Mouse (Mus musculus) left cerebral cortex, adult 11 months (tissue): ENCODE data around the gene Fyn.

Experiments
- DNase-seq: peaks from one replicate; pipeline ENCODE4 v3.0.0; 2022; ENCODE audit warnings: low spot score

Gene Fyn

GRCm38 (mm10) chr10:39506831-39507230 is 138.2 kb downstream of the Fyn start:
- DNase-seq: no peak

DNA sequence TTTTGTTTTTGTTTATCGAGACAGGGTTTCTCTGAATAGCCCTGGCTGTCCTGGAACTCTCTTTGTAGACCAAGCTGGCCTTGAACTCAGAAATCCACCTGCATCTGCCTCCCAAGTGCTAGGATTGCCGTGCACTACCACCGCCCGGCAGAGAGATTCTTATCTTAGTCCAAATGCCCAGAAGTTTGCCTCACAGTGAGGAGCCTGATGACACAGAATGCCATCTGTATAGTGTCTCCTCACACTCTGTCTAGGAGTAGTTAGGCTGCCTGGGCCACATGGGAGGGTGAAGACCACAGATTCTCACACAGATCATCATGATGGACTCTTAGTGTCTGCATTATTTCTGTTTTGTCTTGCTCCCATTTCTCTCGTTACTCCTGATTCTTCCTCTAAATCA is 140.1 kb downstream of the Fyn start:
- no peak for DNase-seq

DNA sequence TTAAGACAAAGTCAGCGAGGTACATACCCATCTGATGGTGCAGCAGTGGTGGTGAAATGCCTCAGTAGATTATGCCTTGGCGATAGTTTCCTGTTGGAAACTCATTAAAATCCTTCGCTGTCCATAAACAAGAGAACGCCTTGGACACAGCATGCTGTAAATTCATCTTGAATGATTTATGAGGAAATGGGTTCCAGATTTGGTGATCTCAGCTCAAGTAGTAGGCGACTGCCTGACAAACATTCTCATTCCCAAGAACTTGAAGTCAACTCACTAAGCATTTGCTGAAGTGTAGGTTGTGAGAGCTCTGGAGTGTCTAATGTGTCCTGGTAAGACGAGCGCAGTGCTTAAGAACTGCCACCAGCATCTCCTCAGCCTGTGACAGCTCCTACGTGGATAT is 141.3 kb downstream of the Fyn start:
- DNase-seq: no peak

DNA sequence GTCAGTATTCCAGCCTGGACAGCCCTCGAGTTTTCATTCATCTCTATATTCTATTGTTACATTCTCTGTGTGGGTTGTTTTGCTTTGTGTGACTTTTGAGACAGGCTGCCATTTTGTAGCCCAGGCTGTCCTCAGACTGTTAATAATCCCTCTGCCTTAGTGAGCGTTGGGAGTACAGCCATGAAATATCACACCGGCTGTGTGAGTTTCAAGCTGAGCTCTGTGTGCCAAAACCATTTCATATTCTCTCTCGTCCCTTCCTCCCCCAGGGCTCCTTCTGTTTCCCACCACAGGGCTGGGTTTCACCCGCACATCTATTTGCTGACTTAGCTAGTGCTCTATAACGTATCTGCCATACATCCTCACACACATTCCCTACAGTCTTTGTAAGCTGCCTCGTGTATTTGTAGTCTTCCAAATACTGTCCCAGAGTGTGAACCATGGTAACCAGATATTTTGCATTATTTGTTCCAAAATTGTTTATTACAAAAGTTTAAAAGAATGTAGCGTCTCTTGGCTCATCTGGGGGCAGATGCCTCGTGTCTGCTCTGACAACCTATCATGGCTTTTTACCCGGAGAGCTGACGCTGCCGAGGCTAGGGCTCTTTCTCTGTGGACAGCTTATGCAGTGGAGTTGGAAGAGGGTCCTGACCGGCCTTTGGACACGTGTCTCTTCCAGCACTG is 144.1 kb downstream of the Fyn start:
- DNase-seq: no peak

- no peak for DNase-seq
Measured at GRCm38 (mm10) chr10:39514916-39515315, 146.3 kb downstream of the Fyn start.

DNA sequence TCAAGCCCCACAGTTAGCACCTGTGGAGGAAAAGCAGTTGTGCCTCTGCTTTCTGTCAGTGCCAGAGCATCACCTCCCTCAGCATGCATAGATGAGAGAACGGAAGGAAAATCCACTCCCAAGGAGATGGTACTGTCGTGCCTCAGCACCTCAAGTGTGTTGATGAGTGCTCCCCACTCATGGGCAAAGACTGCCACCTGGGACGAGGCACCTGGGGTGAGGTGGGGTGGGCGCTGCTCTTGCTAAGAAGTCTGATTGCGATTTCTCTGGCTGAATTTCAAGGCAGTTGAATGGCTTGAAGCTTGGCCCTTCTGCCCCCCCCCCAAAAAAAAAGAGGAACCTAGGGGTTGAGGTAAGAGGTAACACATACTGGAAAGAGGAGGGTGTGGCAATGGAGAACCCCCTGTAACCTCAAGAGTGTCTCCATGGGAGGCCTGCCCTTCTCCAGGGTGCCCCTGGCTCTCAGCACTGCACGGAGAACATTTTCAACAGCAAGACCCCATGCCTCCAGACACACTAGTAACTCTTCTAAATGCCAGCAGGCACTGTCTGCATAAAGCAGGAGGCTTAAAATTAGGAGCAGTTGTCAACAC is 148.0 kb downstream of the Fyn start:
- no peak for DNase-seq

- no peak for DNase-seq
Measured at GRCm38 (mm10) chr10:39517375-39517774, 148.7 kb downstream of the Fyn start.

DNA sequence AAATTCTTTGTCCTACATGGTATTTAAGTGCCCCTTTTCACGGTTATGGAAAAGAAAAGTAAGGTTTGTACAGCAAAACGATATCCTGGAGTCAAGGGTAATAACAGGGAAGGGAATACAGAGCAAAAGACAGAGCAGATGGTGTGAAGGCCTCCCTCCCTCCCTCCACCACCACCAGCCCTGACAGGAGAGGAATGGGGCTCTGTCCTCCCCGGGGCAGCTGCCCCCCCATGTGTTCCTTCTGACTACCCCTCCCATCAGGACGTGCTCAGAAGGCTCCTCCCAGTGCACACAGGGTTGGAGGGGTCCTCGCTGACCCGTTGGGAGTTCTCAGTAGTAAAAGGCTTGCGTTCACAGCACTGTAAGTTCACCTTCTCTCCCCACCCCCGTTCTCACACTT is 149.6 kb downstream of the Fyn start:
- no peak for DNase-seq

- no peak for DNase-seq
Measured at GRCm38 (mm10) chr10:39518859-39519258, 150.2 kb downstream of the Fyn start.

DNA sequence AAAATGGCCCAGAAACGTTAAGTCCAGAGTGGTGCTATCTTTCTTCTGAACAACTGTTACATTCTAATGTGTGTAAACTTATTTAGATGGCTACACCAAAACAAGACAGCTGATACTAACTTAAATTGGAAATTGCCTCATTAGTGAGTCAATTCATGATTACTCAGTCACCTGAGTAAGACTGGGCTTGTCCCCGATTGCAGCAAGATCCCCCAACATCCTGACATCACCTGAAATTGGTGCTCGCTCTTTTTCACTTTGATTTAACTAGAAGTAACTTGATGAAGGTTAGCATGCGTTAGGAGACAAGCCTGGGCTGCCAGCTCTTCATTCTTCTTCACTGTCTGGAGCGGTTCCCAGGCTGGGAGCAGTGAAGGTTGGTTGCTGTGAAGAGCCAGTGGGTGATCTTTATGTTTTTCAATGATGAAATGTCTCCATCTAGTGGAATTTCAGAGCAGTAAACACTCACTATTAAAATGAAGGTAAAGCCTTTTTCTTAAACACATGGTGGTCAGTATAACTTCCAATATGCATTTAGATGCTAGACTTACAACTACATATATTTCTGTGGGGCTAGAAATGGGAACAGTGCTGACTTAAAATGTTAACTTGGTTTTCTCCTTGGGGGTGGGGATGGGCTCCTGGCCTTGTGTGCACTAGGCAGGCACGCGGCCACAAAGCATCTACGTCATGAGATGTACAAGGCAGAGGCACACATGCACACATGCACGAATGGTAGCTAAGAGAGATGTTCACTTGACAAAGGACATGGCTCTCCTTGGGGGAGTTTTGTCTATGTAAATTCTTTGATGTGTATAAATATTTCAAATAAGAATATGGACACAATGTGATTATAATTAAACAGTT is 151.7 kb downstream of the Fyn start:
- peak; percentile 52 for DNase-seq

- DNase-seq: no peak
Measured at GRCm38 (mm10) chr10:39521327-39521726, 152.7 kb downstream of the Fyn start.

DNA sequence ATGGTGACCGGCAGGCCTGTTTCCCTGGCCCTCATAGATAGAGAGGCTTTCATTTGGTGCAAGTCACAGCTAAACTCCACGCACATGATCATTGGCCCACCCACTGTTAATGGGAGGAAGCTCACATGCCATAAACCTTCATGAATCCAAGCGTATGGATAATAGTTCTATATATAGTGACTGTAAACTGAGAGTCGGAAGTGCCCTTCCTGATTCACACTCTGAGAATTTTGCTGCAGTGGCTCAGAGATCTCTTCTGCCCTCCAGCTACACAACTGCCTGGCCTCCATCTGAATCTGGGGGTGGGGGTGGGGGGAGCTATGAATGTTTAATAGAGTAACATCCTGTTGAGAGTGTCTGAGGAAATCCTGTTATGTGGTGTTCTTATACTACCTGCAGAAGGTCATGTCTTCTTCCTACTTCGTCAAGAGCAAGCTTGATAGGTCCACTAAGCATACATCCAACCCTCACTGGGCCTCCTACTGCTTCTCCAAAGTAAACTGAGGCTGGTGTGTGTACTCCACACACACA is 153.3 kb downstream of the Fyn start:
- no peak for DNase-seq

DNA sequence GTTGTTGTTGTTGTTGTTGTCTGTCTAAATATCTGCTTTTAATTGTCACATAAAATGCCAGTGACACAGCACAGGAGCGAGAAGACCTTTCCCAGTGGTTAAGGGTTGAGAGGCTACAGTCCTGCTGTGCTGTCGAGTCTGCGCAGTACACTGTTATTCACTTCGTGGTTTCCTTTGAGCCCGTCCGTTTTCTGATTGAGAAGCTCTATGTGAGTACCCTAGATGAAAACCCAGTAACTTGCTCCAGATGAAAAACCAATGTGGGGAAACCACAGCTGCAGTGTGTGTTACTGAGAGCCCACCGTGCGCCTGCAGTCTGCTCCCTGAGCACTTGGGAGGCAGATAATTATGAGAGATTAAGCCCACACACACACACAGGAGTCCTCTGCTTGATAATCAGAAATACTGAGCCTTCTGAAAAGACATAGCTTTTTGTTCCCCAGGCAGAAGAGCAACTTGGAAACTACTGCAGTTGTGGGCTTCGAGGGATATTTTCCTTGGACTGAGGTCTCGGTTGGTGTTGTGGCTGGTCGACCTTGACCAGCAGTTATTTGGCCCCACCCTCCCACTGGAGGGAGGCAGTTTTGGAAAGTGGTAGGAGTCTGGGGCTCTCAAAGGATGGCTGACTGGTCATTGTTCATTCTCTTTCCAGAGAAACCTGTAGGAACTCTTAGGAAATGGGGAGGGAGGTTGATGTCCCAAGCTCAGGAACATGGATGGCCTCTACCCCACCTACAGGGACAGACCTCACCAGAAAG is 154.4 kb downstream of the Fyn start:
- DNase-seq: no peak

DNA sequence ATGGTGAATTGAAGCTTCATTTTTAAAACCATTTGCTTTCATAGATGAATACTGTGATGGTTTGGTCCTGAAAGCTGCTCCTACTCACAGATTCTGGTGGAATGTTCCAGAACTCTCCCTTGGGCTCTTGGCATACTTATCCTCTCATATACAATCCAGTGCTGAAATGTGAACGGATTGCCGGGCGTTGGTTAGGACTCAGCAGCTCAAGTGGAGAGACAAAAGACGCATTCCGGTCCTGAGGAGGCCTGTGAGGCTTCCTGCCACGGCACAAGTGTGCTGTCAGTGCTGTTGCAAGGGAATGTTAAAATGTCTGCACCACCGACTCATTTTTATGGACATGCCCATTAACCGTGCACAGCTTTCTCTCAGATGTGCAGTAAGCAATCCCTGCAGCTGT is 155.7 kb downstream of the Fyn start:
- DNase-seq: no peak

- DNase-seq: no peak
Measured at GRCm38 (mm10) chr10:39525431-39525830, 156.8 kb downstream of the Fyn start.

DNA sequence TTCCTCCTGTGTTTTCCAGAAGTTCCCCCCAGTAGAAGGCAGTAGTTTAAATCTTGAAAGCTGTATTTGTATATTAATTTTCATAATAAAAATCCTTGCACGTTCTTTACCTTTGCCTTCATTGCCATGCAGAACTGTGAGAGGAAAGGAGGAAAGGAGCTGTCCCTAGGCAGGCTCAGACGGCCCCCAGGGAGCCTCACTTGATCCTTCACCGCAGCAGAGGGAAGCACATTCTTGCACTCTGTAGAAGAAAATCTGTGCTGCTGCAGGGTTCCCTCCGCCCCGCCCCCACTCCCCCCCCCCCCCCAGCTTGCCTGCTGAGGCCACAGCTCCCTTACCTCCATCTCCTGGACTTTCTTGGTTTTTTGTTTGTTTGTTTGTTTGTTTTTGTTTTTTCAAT is 158.5 kb downstream of the Fyn start:
- DNase-seq: no peak

DNA sequence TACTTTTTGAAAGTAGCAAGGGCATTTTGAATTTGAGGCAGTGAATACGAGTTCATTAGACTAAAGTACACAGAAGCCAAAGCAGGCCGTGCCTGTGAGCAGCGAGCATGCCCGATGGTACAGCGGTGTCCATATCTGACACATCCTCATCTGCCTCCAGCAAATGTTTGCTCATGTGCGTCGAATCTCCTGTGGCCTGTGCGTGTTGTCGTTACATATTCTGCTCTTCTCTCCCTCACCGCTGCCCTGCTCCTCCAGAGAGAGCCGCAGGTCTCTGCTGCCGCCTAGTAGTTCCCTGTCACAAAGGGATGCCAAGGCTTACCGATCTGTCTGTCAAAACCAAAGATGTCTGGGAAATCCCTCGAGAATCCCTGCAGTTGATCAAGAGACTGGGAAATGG is 160.5 kb downstream of the Fyn start:
- DNase-seq: no peak

DNA sequence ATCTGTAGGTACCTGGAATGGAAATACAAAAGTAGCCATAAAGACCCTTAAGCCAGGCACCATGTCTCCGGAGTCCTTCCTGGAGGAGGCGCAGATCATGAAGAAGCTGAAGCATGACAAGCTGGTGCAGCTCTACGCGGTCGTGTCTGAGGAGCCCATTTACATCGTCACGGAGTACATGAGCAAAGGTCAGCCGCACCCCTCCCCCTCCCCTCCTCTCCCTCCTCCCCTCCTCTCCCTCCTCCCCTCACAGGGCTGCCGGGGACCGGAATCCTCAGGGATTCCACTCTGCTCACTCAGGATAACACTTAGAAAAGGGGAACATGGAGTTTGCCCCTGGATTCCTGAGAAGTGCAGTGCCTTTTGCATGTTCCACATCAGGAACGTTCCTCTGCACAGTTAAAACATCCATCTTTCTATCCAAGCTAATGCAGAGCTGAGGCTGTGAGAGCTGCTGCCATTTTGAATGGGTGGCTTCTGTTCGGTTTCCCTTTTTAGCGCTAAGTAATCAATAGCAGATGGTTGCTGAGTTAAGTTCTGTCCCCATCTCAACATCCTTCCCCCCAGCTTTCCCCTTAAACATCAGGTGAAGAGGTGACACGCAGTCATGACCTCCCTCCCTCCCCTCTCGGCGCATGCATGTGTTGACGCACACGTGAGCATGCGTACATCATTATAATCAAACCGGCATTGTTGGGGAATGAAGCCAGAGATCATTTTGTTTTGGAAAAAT is 163.5 kb downstream of the Fyn start:
- DNase-seq: no peak

DNA sequence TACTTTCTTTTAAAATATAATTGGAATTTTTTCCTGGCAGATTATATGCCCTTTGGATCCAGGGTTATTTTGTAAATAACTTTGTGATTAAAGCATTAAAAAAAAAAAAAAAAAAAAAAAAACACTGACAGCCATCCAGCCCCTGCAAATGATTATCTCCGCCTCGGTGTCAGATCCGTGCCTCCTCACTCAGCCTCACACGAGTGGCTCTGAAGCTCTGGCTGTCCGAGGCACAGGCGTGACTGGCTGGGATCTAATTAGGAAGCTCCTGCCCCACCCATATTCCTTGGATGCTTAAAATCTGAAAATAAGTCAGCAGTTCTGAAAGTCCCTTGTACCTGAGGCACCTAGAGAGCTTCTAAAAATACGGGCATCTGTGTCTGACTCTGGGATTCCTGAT is 164.2 kb downstream of the Fyn start:
- DNase-seq: no peak

GRCm38 (mm10) chr10:39534324-39535026 is 165.8 kb downstream of the Fyn start:
- DNase-seq: no peak

DNA sequence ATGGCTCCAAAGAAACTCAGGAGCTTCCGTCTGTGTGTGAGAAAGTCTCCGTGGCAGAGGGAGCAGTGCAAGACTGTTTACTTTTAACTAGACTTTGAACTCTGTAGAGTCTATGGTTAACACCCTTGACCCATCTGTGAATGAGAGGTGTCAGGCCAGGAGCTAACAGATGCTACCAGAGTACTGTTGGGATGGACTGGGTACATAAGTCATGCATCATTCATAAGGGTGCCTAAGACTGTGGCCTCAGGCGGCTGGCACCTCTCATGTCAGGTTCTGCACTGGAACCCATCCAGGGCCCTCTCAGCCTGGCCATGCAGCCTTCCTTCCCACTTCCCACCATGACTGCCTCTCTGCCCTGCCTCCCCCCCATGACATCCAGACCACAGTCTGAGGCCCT is 166.7 kb downstream of the Fyn start:
- DNase-seq: no peak
